9 mouse cellular contexts compared by ENCODE assay signal in genomic region chr1:132741175-132741997, GRCm38 (mm10). TPM values are rescaled to one million over a fixed set of nuclear protein-coding genes. Genes with fewer than 3 reads are reported as not detected.
DNase-seq lines count a peak whose midpoint lies in the region; ATAC-seq and TF ChIP-seq lines count a peak whose summit lies in the region.
"Had no signal": no experiment of that assay in that cellular context is flagged by ENCODE, and none has a peak within 500 bp of the region (broad histone marks: within the 10 kb centered on the region; RNA-seq: fewer than 3 reads in every experiment).

Gene Nfasc, minus strand, starts transcription at chr1:132741797.

- H3K36me3 ChIP-seq in embryonic facial prominence, embryonic 10.5 days (replicated peaks): no peaks in the 10 kb centered on the region
- no peaks in the 10 kb centered on the region for H3K36me3 ChIP-seq in intestine, postnatal 0 days (ENCODE audit: control insufficient read depth, insufficient read depth)
- no peaks in the 10 kb centered on the region for H3K36me3 ChIP-seq in midbrain, postnatal 0 days (ENCODE audit: insufficient read depth, low read length)

- peak within 1 kb of the TSS; percentile 65 for H3K4me3 ChIP-seq in embryonic facial prominence, embryonic 10.5 days
- peak within 1 kb of the TSS; percentile 25 for H3K4me3 ChIP-seq in intestine, postnatal 0 days (ENCODE audit: low read depth, low read length)
- H3K4me3 ChIP-seq in midbrain, postnatal 0 days (ENCODE audit: low read depth, low read length): peak within 1 kb of the TSS; percentile 68
- H3K4me3 ChIP-seq: erythroblast, embryonic 14.5 days had no signal

- intact Hi-C loops in gastrocnemius, postnatal 36 days (cut with DNase I): loop anchor here (5.0 kb wide), 1 partner anchor 339 kb away; no protein-coding TSS in a partner anchor
- intact Hi-C loops in left cerebral cortex, postnatal 36 days (cut with DNase I): loop anchor here (5.0 to 10.0 kb wide), 3 partner anchors 87 to 217 kb away; no protein-coding TSS in a partner anchor

- no peaks in the 10 kb centered on the region for H3K9me3 ChIP-seq in embryonic facial prominence, embryonic 10.5 days
- no peaks in the 10 kb centered on the region for H3K9me3 ChIP-seq in intestine, postnatal 0 days (ENCODE audit: control insufficient read depth)
- H3K9me3 ChIP-seq in midbrain, postnatal 0 days (ENCODE audit: low read length): no peaks in the 10 kb centered on the region

- peaks cover 88% of the 10 kb centered on the region for H3K27me3 ChIP-seq in embryonic facial prominence, embryonic 10.5 days (replicated peaks; ENCODE audit: low read depth, poor library complexity, severe bottlenecking)
- H3K27me3 ChIP-seq in intestine, postnatal 0 days (replicated peaks; ENCODE audit: control insufficient read depth, insufficient read depth, low read length): peaks cover 21% of the 10 kb centered on the region
- H3K27me3 ChIP-seq in midbrain, postnatal 0 days (ENCODE audit: insufficient read depth, low read length): no peaks in the 10 kb centered on the region

- H3K9ac ChIP-seq in intestine, postnatal 0 days (ENCODE audit: low read depth, low read length): peak within 1 kb of the TSS; percentile 37
- peak within 1 kb of the TSS; percentile 78 for H3K9ac ChIP-seq in midbrain, postnatal 0 days (replicated peaks; ENCODE audit: low read length, poor library complexity, severe bottlenecking)

- peak; percentile 51 for TF ChIP-seq CTCF in intestine, postnatal 0 days (IDR thresholded peaks at IDR 0.05; ENCODE audit: low read depth)
- TF ChIP-seq CTCF in midbrain, postnatal 0 days (IDR thresholded peaks at IDR 0.05): peak; percentile 39; the same call in 1 of the 2 replicates

- no peak for ATAC-seq in intestine, postnatal 0 days
- ATAC-seq in midbrain, postnatal 0 days (ENCODE audit: low FRiP score): peak; percentile 57

- 3% methylated on average over 51 of the region's 51 CpGs for WGBS in embryonic facial prominence, embryonic 10.5 days
- 8% methylated on average over 50 of the region's 51 CpGs for WGBS in intestine, postnatal 0 days
- 2% methylated on average over 51 of the region's 51 CpGs for WGBS in midbrain, postnatal 0 days

- H3K4me2 ChIP-seq in intestine, postnatal 0 days (replicated peaks; ENCODE audit: low read depth): peak within 1 kb of the TSS; percentile 52
- peak within 1 kb of the TSS; percentile 96 for H3K4me2 ChIP-seq in midbrain, postnatal 0 days (ENCODE audit: low read depth, low read length, poor library complexity, severe bottlenecking)

- peak within 1 kb of the TSS; percentile 67 for H3K27ac ChIP-seq in embryonic facial prominence, embryonic 10.5 days (replicated peaks)
- H3K27ac ChIP-seq in intestine, postnatal 0 days (ENCODE audit: low read depth, low read length): no peak within 1 kb of the TSS
- H3K27ac ChIP-seq in midbrain, postnatal 0 days (ENCODE audit: low read depth, low read length): peak within 1 kb of the TSS; percentile 86

- peak; percentile 24 to 30 for DNase-seq in heart, adult 18-20 months
- no peak for DNase-seq in heart, adult 8-10 months (ENCODE audit: low spot score)
- peak; percentile 91 for DNase-seq in embryonic facial prominence, embryonic 10.5 days (ENCODE audit: low spot score)
- peak; percentile 21 to 34 for DNase-seq in gastrocnemius, postnatal 36 days
- peak; percentile 86 to 93 for DNase-seq in left cerebral cortex, postnatal 36 days (ENCODE audit: low spot score in 2 of 2)
- peak; percentile 89 for DNase-seq in midbrain, postnatal 0 days (ENCODE audit: low spot score)
- peak; percentile 59 for DNase-seq in telencephalon, adult 2 months (ENCODE audit: low read depth, low spot score)

- peaks cover 32% of the 10 kb centered on the region for H3K4me1 ChIP-seq in embryonic facial prominence, embryonic 10.5 days
- no peaks in the 10 kb centered on the region for H3K4me1 ChIP-seq in intestine, postnatal 0 days (replicated peaks; ENCODE audit: control insufficient read depth, insufficient read depth, low read length)
- peaks cover 12% of the 10 kb centered on the region; the same call in 1 of the 2 replicates for H3K4me1 ChIP-seq in midbrain, postnatal 0 days (ENCODE audit: insufficient read depth, low read length)

RNA-seq across cellular contexts. Expression of gene Nfasc, which starts in this region (rescaled TPM):
- total RNA-seq in heart, adult 18-20 months (2021): under 1 TPM; 0.35 to 0.39 TPM
- total RNA-seq in heart, adult 8-10 months (2022): under 1 TPM; 0.24 to 0.88 (median 0.35) TPM
- 5.2 and 6.4 TPM in 2 replicates for polyA plus RNA-seq in embryonic facial prominence, embryonic 10.5 days (2016; fragmentation: Nextera tagmentation; extraction: Ambion mirVana)
- total RNA-seq in gastrocnemius, postnatal 36 days (2021): under 1 TPM; 0.23 to 0.74 TPM
- polyA plus RNA-seq in intestine, postnatal 0 days (2015; fragmentation: Nextera tagmentation; extraction: Ambion mirVana): 0.83 and 1.1 TPM in 2 replicates
- total RNA-seq in left cerebral cortex, postnatal 36 days (2021): 100 to 1,000 TPM; 164 to 178 TPM
- total RNA-seq in midbrain, postnatal 0 days (2014; rRNA removed): 59.2 and 66.7 TPM in 2 replicates
- polyA plus RNA-seq in midbrain, postnatal 0 days (2015; fragmentation: Nextera tagmentation; extraction: Ambion mirVana): 28.6 and 32.7 TPM in 2 replicates
- polyA plus RNA-seq: erythroblast, embryonic 14.5 days had no signal

Comparison
In these comparisons a context has a peak if more than half of its experiments do, and no peak if none do; other contexts are left out.
1. RNA of gene Nfasc (total RNA-seq): 164 to 178 TPM in left cerebral cortex, postnatal 36 days and 59.2 to 66.7 TPM in midbrain, postnatal 0 days; 0.23 to 0.74 TPM in gastrocnemius, postnatal 36 days, 0.24 to 0.88 TPM in heart, adult 8-10 months and 0.35 to 0.39 TPM in heart, adult 18-20 months; every median in the first group is over 10 times any median in the second.
2. Peak in DNase-seq in heart, adult 18-20 months; RNA of the gene not detected or under 1 TPM.
3. Peak in DNase-seq in gastrocnemius, postnatal 36 days; RNA of the gene not detected or under 1 TPM.
4. Peak in every context shown above with its lines, with median percentiles within 50 percentile points of each other: H3K4me3 ChIP-seq.